Mouse (Mus musculus): ENCODE results near the gene Dpt. TPM values are rescaled to one million over a fixed set of nuclear protein-coding genes. Genes with fewer than 3 reads are reported as not detected.

The Dpt gene
- polyA plus RNA-seq, 1 experiment from 2014 or later, result 0.28 TPM

GRCm38 (mm10) chr1:164793049-164793448, 3.4 kb upstream of the Dpt start:
- ATAC-seq (ENCODE audit: low FRiP score), result no peak
- 84% methylated on average over 4 of the region's 4 CpGs for WGBS
- no peak overlapping the region for H3K27ac ChIP-seq

GRCm38 (mm10) chr1:164797746-164798285, 1.4 kb downstream of the Dpt start:
- no peak overlapping the region for H3K27ac ChIP-seq
- ATAC-seq (ENCODE audit: low FRiP score), result no peak
- no peaks in the 10 kb centered on the region for H3K9me3 ChIP-seq (replicated peaks)
- 83% methylated on average over 1 of the region's 1 CpGs for WGBS
- no peaks in the 10 kb centered on the region for H3K36me3 ChIP-seq
- H3K27me3 ChIP-seq, result no peaks in the 10 kb centered on the region
- no peak overlapping the region for H3K4me2 ChIP-seq (replicated peaks)
- H3K4me3 ChIP-seq, result no peak overlapping the region
- H3K4me1 ChIP-seq, result no peaks in the 10 kb centered on the region
- no peak overlapping the region for H3K9ac ChIP-seq

More at GRCm38 (mm10) chr1:164793049-164793448, 3.4 kb upstream of the Dpt start:
- Histone ChIP-seq H3K4me2 (replicated peaks) (no peak overlapping the region), H3K9me3 (replicated peaks) (no peaks in the 10 kb centered on the region), H3K27me3 (no peaks in the 10 kb centered on the region), H3K36me3 (no peaks in the 10 kb centered on the region), H3K9ac (no peak overlapping the region), H3K4me3 (no peak overlapping the region), H3K4me1 (no peaks in the 10 kb centered on the region)

GRCm38 (mm10) chr1:164798471-164798922, 2.1 kb downstream of the Dpt start:
- Histone ChIP-seq H3K27ac (no peak overlapping the region), H3K4me3 (no peak overlapping the region), H3K36me3 (no peaks in the 10 kb centered on the region), H3K9me3 (replicated peaks) (no peaks in the 10 kb centered on the region), H3K27me3 (no peaks in the 10 kb centered on the region), H3K9ac (no peak overlapping the region), H3K4me1 (no peaks in the 10 kb centered on the region), H3K4me2 (replicated peaks) (no peak overlapping the region)
- no peak for ATAC-seq (ENCODE audit: low FRiP score)
- WGBS, result 71% methylated on average over 1 of the region's 1 CpGs

GRCm38 (mm10) chr1:164799161-164799560, 2.7 kb downstream of the Dpt start:
- no peak overlapping the region for H3K9ac ChIP-seq
- H3K4me1 ChIP-seq, result no peaks in the 10 kb centered on the region
- H3K9me3 ChIP-seq (replicated peaks), result no peaks in the 10 kb centered on the region
- no peak for ATAC-seq (ENCODE audit: low FRiP score)
- no peak overlapping the region for H3K4me3 ChIP-seq
- 76% methylated on average over 3 of the region's 3 CpGs for WGBS
- H3K4me2 ChIP-seq (replicated peaks), result no peak overlapping the region
- no peak overlapping the region for H3K27ac ChIP-seq
- no peaks in the 10 kb centered on the region for H3K36me3 ChIP-seq
- H3K27me3 ChIP-seq, result no peaks in the 10 kb centered on the region

- Histone ChIP-seq H3K9ac (no peak overlapping the region), H3K4me1 (no peaks in the 10 kb centered on the region), H3K9me3 (replicated peaks) (no peaks in the 10 kb centered on the region), H3K4me3 (no peak overlapping the region), H3K27me3 (no peaks in the 10 kb centered on the region), H3K27ac (no peak overlapping the region), H3K4me2 (replicated peaks) (no peak overlapping the region), H3K36me3 (no peaks in the 10 kb centered on the region)
- WGBS, result 80% methylated on average over 11 of the region's 11 CpGs
- ATAC-seq (ENCODE audit: low FRiP score), result no peak
These were observed 7.8 kb downstream of the Dpt start for GRCm38 (mm10) chr1:164804277-164804676.

- no peak overlapping the region for H3K4me2 ChIP-seq (replicated peaks)
- no peaks in the 10 kb centered on the region for H3K9me3 ChIP-seq (replicated peaks)
- H3K36me3 ChIP-seq, result no peaks in the 10 kb centered on the region
- no peak overlapping the region for H3K27ac ChIP-seq
- no peaks in the 10 kb centered on the region for H3K27me3 ChIP-seq
- H3K4me1 ChIP-seq, result no peaks in the 10 kb centered on the region
- no peak for ATAC-seq (ENCODE audit: low FRiP score)
- WGBS, result 81% methylated on average over 10 of the region's 10 CpGs
- no peak overlapping the region for H3K4me3 ChIP-seq
- no peak overlapping the region for H3K9ac ChIP-seq
These were observed 8.4 kb downstream of the Dpt start for GRCm38 (mm10) chr1:164804751-164805435.

GRCm38 (mm10) chr1:164809371-164809770, 12.9 kb downstream of the Dpt start:
- Histone ChIP-seq H3K9ac (no peak overlapping the region), H3K27ac (no peak overlapping the region), H3K4me1 (no peaks in the 10 kb centered on the region), H3K27me3 (no peaks in the 10 kb centered on the region), H3K4me2 (replicated peaks) (no peak overlapping the region), H3K4me3 (no peak overlapping the region), H3K9me3 (replicated peaks) (no peaks in the 10 kb centered on the region), H3K36me3 (no peaks in the 10 kb centered on the region)
- WGBS, result 92% methylated on average over 2 of the region's 2 CpGs
- no peak for ATAC-seq (ENCODE audit: low FRiP score)

- no peak overlapping the region for H3K27ac ChIP-seq
- no peaks in the 10 kb centered on the region for H3K27me3 ChIP-seq
- no peaks in the 10 kb centered on the region for H3K36me3 ChIP-seq
- ATAC-seq (ENCODE audit: low FRiP score), result no peak
- H3K4me2 ChIP-seq (replicated peaks), result no peak overlapping the region
- no peak overlapping the region for H3K4me3 ChIP-seq
- H3K9ac ChIP-seq, result no peak overlapping the region
- no peaks in the 10 kb centered on the region; the same call in 1 of the 2 replicates for H3K4me1 ChIP-seq
- 84% methylated on average over 3 of the region's 3 CpGs for WGBS
- H3K9me3 ChIP-seq (replicated peaks), result no peaks in the 10 kb centered on the region
These were observed 14.9 kb downstream of the Dpt start for GRCm38 (mm10) chr1:164811296-164811695.

GRCm38 (mm10) chr1:164814243-164814642, 17.8 kb downstream of the Dpt start:
- 72% methylated on average over 2 of the region's 2 CpGs for WGBS

GRCm38 (mm10) chr1:164815330-164815729, 18.9 kb downstream of the Dpt start:
- Histone ChIP-seq H3K27ac (no peak overlapping the region), H3K4me3 (no peak overlapping the region), H3K9ac (no peak overlapping the region), H3K36me3 (no peaks in the 10 kb centered on the region), H3K27me3 (no peaks in the 10 kb centered on the region), H3K4me1 (no peaks in the 10 kb centered on the region; the same call in 1 of the 2 replicates), H3K9me3 (replicated peaks) (no peaks in the 10 kb centered on the region), H3K4me2 (replicated peaks) (no peak overlapping the region)
- ATAC-seq (ENCODE audit: low FRiP score), result no peak
- 82% methylated on average over 5 of the region's 5 CpGs for WGBS

More at GRCm38 (mm10) chr1:164814243-164814642, 17.8 kb downstream of the Dpt start:
- H3K9ac ChIP-seq, result no peak overlapping the region
- H3K4me3 ChIP-seq, result no peak overlapping the region
- no peak overlapping the region for H3K4me2 ChIP-seq (replicated peaks)
- no peaks in the 10 kb centered on the region for H3K27me3 ChIP-seq
- H3K9me3 ChIP-seq (replicated peaks), result no peaks in the 10 kb centered on the region
- H3K36me3 ChIP-seq, result no peaks in the 10 kb centered on the region
- no peaks in the 10 kb centered on the region; the same call in 1 of the 2 replicates for H3K4me1 ChIP-seq
- ATAC-seq (ENCODE audit: low FRiP score), result no peak
- no peak overlapping the region for H3K27ac ChIP-seq

GRCm38 (mm10) chr1:164817331-164817730, 20.9 kb downstream of the Dpt start:
- H3K9ac ChIP-seq, result no peak overlapping the region
- WGBS, result 94% methylated on average over 3 of the region's 3 CpGs
- H3K36me3 ChIP-seq, result no peaks in the 10 kb centered on the region
- no peak overlapping the region for H3K4me3 ChIP-seq
- H3K9me3 ChIP-seq (replicated peaks), result no peaks in the 10 kb centered on the region
- H3K4me2 ChIP-seq (replicated peaks), result no peak overlapping the region
- H3K27ac ChIP-seq, result no peak overlapping the region
- ATAC-seq (ENCODE audit: low FRiP score), result no peak
- no peaks in the 10 kb centered on the region for H3K27me3 ChIP-seq
- H3K4me1 ChIP-seq, result peaks cover 2% of the 10 kb centered on the region; the same call in 1 of the 2 replicates

GRCm38 (mm10) chr1:164821307-164821706, 24.9 kb downstream of the Dpt start:
- Histone ChIP-seq H3K9ac (no peak overlapping the region), H3K27ac (no peak overlapping the region), H3K4me1 (0 out of 2 replicates have a peak, but pooled peaks cover 2% of the 10 kb centered on the region), H3K4me2 (replicated peaks) (no peak overlapping the region), H3K27me3 (no peaks in the 10 kb centered on the region), H3K4me3 (no peak overlapping the region), H3K9me3 (replicated peaks) (no peaks in the 10 kb centered on the region), H3K36me3 (no peaks in the 10 kb centered on the region)
- ATAC-seq (ENCODE audit: low FRiP score), result no peak
- 93% methylated on average over 1 of the region's 1 CpGs for WGBS

- WGBS, result 53% methylated on average over 3 of the region's 3 CpGs
- Histone ChIP-seq H3K4me1 (0 out of 2 replicates have a peak, but pooled peaks cover 2% of the 10 kb centered on the region), H3K36me3 (no peaks in the 10 kb centered on the region), H3K4me2 (replicated peaks) (no peak overlapping the region), H3K27ac (no peak overlapping the region), H3K9me3 (replicated peaks) (no peaks in the 10 kb centered on the region), H3K4me3 (no peak overlapping the region), H3K27me3 (no peaks in the 10 kb centered on the region), H3K9ac (no peak overlapping the region)
- no peak for ATAC-seq (ENCODE audit: low FRiP score)
These were observed 25.4 kb downstream of the Dpt start for GRCm38 (mm10) chr1:164821821-164822220.
